Mouse (Mus musculus) heart, adult 2 months (tissue): Measurements from ENCODE around the gene Slc25a10.

Experiments used
- CTCF ChIP-seq: fragments of 200-600 bp; IDR thresholded peaks from 2 replicates; pipeline ENCODE4 v1.8.1; 2022; ENCODE audit warnings: antibody characterized with exemption, mild to moderate bottlenecking, moderate library complexity
- EP300 ChIP-seq: fragments of 200-500 bp; IDR thresholded peaks from 2 replicates; pipeline ENCODE4 v1.6.1; 2011; ENCODE audit warnings: low read depth, low read length, control low read depth; ENCODE audit not compliant: insufficient read depth
- POLR2A ChIP-seq: fragments of 200-500 bp; IDR thresholded peaks from 2 replicates; pipeline ENCODE4 v1.6.1; 2011; ENCODE audit warnings: mild to moderate bottlenecking, low read depth, low read length, control low read depth; ENCODE audit not compliant: insufficient read depth

- TF ChIP-seq EP300 = no peak
- TF ChIP-seq POLR2A = no peak
- TF ChIP-seq CTCF = no peak
These were observed 34.3 kb upstream of the Slc25a10 start for GRCm38 (mm10) chr11:120457370-120457769.
